Mouse (Mus musculus): ENCODE results near the gene Erbb3. TPM values are rescaled to one million over a fixed set of nuclear protein-coding genes. Genes with fewer than 3 reads are reported as not detected.
"Not testable (repeated sequence)": the region's sequence is repeated elsewhere in the genome, so short reads cannot be mapped to it uniquely, and the experiment has no call there.

Erbb3 gene
- 1 to 10 TPM; 7.7 to 8.6 TPM for total RNA-seq (2021)

- intact Hi-C loops (cut with DNase I) = loop anchor here (5.0 kb wide), 1 partner anchor 32 kb away; no protein-coding TSS in a partner anchor
- peak; percentile 38 to 47 for DNase-seq
Observed at GRCm38 (mm10) chr10:128589464-128590192, at the start of gene Erbb3. Gene Erbb3 (minus strand): TSS chr10:128589652.

GRCm38 (mm10) chr10:128637011-128637410 lies 47.6 kb upstream of the Erbb3 start:
- intact Hi-C loops (cut with DNase I) = no loop called here

DNA sequence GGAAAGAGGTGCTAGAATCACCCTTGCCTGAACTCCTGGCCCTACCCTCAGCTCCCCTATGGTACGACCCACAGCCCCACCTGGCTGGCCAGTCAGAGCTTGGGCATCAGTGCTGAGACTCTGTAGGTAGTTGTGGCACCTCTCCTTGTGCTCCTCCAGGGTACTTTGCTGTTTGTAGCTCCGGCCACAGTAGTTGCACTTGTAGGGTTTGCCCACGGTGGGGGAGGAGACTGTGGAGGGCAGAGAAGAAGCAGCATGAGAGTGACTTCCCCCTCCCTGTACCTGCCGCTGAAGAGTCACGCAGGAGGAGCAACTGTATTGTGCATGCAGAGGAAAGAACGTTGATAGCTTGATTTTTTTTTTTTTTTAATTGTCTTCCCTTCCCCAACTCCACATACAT lies 47.1 kb upstream of the Erbb3 start:
- intact Hi-C loops (cut with DNase I) = no loop called here
- DNase-seq = no peak

More at GRCm38 (mm10) chr10:128637011-128637410, 47.6 kb upstream of the Erbb3 start:
- no peak for DNase-seq

DNA sequence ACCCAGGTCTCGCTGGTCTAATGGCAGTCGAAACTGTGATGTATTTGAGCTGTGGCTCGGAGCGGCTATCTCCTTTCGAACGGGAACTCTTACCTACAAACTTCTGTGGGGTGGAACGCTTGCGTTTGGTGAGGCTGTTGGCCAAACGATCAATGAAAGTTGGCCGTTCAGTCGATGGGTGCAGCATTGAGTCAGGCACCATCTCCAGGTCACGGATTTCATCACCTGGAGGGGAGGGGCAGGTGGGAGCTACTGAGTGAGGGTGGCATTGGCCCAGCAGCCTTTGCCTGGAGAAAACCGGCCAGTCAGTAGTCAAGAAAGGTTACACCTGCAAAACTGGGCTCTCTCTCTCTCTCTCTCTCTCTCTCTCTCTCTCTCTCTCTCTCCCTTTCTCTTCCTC lies 46.2 kb upstream of the Erbb3 start:
- intact Hi-C loops (cut with DNase I) = no loop called here
- DNase-seq = no peak

DNA sequence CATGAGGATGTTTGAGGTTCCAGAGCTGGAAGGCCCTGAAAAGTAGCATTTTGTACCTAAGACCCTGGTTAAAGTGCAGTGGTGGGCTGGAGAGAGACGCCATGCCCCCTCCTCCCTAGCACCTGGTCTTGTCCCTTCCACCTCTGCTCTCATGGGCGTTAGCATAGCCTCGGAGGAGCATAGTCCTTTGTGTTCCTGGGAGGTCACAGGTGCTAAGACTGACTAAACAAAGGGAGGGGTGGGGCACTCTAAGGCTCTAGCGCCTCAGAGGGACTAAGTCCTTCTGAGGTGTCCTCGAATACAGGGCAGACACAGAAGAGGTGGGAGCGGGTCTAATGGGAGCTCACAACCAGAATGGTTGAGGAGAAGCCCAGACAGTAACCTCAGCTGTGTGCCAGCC lies 42.1 kb upstream of the Erbb3 start:
- intact Hi-C loops (cut with DNase I) = no loop called here
- DNase-seq = no peak

DNA sequence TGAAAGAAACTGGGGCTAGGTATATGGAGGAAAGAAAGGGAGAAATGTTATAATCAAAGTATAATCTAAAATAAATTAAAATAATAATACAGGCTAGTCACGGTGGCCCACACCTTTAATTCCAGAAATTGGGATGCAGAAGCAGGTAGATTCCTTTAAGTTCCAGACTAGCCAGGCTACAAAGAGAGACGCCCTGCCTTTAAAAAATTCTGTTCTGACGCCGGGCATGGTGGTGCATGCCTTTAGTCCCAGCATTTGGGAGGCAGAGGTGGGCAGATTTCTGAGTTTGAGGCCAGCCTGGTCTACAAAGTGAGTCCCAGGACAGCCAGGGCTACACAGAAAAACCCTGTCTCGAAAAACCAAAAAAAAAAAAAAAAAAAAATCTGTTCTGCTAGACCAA lies 40.9 kb upstream of the Erbb3 start:
- DNase-seq; intact Hi-C loops (cut with DNase I): not testable (repeated sequence)

GRCm38 (mm10) chr10:128629746-128630145 lies 40.3 kb upstream of the Erbb3 start:
- DNase-seq = no peak
- intact Hi-C loops (cut with DNase I) = loop anchor here (5.0 kb wide), 1 partner anchor 62 kb away; the partner anchor contains the start of gene Pa2g4

DNA sequence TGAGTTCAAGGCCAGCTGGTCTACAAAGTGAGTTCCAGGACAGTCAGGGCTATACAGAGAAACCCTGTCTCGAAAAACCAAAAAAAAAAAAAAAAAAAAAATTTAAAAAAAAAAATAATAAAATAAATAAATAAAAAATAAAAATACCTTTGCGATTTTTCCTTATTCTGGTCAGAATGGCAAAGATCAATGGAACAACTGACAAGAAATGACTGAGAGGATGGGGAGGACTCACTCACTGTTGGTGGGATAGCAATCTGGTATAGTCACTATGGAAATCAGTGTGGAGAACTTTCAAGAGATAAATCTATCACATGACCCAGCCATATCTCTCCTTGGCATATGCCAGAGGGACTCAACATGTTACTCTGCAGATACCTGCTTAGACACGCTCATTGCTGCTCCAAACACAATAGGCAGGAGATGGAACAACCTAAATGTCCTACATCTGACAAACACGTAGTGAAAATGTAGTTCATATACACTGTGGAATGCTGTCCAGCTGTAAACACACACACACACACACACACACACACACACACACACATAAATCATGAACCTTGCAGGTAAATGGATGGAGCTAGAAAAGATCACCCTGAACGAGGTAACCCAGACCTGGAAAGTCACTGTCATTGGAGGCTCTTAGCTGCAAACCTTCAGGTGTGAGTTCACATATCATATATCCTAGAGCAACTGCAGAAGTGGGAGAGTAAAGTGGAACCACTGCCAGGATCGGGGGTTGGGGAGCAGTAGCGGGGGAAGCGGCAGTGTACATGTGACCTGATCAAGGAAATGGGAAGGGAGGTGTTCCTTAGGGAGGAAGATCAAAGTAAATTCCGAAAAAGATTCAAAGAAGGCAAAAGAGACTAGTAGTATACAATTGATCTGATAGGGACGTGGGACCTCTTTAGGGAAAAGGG lies 38.2 kb upstream of the Erbb3 start:
- intact Hi-C loops (cut with DNase I) = loop anchor here (2.0 to 5.0 kb wide), 2 partner anchors 47 to 60 kb away; partner anchors contain the start of genes Pa2g4 and Suox
- no peak for DNase-seq

DNA sequence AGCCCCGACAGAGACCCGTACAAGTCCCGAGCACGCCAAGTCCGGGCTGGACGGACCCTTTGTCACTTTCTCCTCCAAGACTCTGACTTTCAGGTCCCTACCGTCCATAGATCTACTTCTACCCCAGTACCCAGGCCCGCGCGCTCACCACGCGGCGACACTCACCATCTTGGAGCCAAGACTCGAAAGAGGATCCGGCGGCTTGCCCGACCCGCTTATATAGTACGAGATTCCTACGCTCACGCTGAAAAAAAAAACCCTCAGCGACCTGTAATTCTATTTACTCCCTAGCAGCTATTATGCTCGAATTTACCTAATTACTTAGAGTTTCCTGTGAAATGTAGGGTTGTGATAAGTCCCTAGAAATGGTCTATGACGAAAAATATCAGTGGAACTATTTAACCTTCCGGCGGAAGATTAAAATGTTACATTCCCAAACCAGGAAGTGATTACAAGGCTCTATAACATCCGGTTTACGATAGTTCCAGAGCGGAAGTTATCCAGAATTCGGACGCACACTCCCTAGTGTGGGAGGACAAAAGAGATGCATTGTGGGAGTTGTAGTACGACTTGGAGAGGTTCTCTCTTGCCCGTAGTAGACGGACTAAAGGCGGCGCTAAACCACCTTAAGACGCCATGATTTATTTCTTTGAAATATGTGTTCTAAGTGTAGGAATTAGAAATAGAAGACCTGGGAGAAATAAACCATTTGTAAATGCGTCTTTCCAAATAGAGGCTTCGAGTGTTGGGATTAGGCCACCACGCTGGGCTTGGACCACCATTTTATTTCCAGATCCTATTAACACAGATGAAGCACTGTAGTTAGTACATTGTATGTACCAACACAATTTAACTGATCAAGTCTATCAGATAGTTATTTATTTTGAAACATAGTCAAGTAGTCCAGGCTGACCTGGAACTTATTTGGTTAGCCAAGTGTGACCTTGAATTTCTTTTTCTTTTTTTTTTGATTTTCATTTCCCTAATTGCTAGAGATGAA lies 37.2 kb upstream of the Erbb3 start, which contains the start of gene Rps26:
Gene Rps26 (minus strand): TSS at position 437 of the 1,000 bp plus-strand sequence.
- intact Hi-C loops (cut with DNase I) = loop anchor here (2.0 to 5.0 kb wide), 2 partner anchors 48 to 59 kb away; partner anchors contain the start of genes Pa2g4 and Suox
- DNase-seq = peak; percentile 94

DNA sequence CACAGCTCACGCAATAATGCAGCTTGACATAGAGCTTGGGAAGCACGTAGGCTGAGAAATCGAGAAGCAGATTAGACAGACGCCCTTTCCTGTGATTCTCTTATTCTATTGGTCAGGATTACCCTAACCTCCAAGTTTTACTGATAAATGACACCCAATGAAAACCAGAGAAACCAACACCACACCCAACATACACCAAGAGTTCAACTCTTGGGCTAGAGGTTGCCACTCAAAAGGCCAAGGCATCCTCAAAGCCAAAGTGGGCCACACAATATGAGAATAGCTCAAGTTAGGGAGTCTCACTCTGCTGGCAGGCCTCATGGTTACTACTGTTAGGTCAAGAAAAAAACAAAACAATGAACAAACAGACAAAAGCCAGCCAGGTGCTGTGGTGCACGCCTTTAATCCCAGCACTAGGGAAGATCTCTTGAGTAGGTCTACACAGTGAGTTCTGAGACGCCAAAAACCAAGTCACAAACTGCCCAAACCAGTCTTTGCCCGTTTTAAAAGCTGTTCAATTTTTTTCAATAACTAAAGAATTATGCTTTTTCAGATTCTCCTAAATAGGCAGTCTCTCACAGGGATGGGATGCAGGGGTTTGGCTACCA lies 35.9 kb upstream of the Erbb3 start:
- intact Hi-C loops (cut with DNase I) = loop anchor here (5.0 kb wide), 1 partner anchor 58 kb away; the partner anchor contains the start of gene Pa2g4
- DNase-seq = no peak

- intact Hi-C loops (cut with DNase I); DNase-seq: not testable (repeated sequence)
Observed at GRCm38 (mm10) chr10:128623106-128623613, 33.7 kb upstream of the Erbb3 start.

GRCm38 (mm10) chr10:128622702-128623101 lies 33.2 kb upstream of the Erbb3 start:
- no peak for DNase-seq
- intact Hi-C loops (cut with DNase I) = no loop called here

DNA sequence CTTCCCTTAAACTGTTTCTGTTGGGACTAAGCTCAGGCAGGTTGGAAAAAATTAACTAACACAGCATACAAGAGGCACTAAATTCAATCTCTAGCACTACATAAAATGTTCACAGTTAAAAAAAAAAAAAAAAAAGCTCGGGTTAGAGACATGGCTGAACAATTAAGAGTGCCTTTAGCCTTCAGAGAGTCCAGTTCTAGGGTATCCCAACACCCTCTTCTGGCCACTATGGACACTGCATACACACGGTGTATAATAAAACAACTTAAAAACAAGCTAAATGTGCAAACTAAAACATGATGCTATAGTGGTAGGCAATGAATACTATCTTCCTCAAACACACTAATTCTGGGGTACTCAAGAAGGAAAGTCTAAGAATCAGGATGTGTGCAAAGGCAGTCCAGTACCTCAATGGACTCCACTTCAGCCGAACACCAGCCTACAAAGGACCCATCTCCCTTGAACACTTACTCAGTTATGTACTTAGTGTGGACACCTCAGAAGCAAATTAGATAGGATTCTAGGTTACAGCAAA lies 32.6 kb upstream of the Erbb3 start:
- intact Hi-C loops (cut with DNase I) = no loop called here
- DNase-seq = no peak

- intact Hi-C loops (cut with DNase I) = no loop called here
- DNase-seq = no peak
Observed at GRCm38 (mm10) chr10:128620241-128620640, 30.8 kb upstream of the Erbb3 start.

GRCm38 (mm10) chr10:128619148-128619547 lies 29.7 kb upstream of the Erbb3 start:
- DNase-seq; intact Hi-C loops (cut with DNase I): not testable (repeated sequence)

DNA sequence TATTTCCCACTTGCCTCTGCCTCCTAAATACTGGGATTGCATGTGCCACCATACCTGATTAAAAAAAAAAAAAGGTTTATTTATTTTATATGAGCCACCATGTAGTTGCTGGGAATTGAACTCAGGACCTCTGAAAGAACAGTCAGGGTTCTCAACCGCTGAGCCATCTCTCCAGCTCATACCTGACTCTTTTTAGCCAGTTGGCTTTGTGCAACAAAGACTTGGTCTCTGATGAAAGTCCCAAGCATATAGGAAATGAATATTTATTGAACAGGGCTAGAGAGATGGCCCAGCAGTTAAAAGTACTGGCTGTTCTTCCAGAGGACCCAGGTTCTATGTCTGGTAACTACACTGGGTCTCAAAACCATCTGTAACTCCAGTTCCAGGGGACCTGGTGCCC lies 29.1 kb upstream of the Erbb3 start:
- intact Hi-C loops (cut with DNase I) = no loop called here
- DNase-seq = no peak

GRCm38 (mm10) chr10:128615798-128616448 lies 26.5 kb upstream of the Erbb3 start:
- intact Hi-C loops (cut with DNase I); DNase-seq: not testable (repeated sequence)

DNA sequence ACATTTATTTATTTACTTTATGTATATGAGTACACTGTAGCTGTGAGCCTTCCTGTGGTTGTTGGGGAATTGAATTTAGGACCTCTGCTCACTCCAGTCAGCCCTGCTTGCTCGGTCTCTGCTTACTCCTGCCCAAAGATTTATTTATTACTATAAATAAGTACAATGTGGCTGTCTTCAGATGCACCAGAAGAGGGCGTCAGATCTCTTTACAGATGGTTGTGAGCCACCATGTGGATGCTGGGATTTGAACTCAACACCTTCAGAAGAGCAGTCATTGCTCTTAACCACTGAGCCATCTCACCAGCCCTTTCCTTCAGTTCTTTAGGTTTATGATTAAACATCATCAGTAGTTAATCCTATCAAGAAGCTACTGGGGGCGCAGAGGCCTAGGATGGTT lies 25.5 kb upstream of the Erbb3 start:
- DNase-seq = no peak
- intact Hi-C loops (cut with DNase I) = loop anchor here (5.0 kb wide), 2 partner anchors 48 to 57 kb away; partner anchors contain the start of genes Pa2g4 and Suox
